Mouse (Mus musculus): ENCODE results near the gene Igbp1. TPM values are rescaled to one million over a fixed set of nuclear protein-coding genes. Genes with fewer than 3 reads are reported as not detected.

Gene Igbp1
- polyA plus RNA-seq (2016; fragmentation: Nextera tagmentation; extraction: Ambion mirVana) = 19.0 and 21.0 TPM in 2 replicates

DNA sequence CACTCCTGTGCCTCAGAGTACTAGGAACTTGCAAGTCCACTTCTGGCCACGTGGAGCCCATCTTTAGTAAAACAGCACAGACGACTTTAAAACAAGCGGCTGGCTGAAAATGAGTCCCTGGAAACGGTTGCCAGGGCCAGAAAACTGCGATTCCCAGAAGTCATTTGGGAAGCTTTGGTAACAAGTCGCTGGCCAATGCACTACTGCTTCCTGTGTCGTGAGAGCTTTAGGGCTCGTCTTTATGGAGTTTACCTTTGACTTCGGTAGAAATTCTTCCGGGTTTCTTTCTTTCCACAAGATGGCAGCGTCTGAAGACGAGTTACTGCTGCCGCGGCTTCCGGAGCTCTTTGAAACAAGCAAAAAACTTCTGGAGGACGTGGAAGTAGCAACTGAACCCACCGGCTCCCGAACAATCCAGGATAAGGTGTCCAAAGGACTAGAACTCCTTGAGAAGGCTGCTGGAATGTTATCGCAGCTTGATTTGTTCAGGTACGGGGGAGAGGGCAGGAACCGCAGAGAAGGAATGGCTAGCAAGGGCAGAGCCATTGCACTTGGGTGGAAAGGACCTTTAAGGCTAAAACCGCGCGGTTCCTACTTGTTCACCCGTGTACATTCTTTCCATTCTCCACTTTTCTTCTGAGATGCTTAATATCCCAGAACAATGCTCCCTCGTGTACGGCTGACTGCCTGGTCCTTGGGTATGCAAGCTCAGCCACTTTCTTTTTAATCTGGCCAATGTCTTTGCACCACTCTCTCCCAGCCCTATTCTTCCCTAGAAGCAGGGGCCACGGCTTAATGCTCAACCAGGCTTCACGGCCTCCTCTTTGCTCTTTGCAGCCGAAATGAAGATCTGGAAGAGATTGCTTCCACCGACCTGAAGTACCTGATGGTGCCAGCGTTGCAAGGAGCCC, at the start of gene Igbp1:
Gene Igbp1 (plus strand): TSS at position 224 of the 911 bp plus-strand sequence.
- Histone ChIP-seq H3K9ac (peak within 1 kb of the TSS; percentile 71), H3K36me3 (peaks cover 13% of the 10 kb centered on the region; the same call in 1 of the 2 replicates), H3K27me3 (replicated peaks) (no peaks in the 10 kb centered on the region; the same call in 1 of the 2 replicates), H3K4me3 (peak within 1 kb of the TSS; percentile 68), H3K4me2 (peak within 1 kb of the TSS; percentile 68), H3K9me3 (replicated peaks) (no peaks in the 10 kb centered on the region), H3K4me1 (peaks cover 5% of the 10 kb centered on the region; the same call in 1 of the 2 replicates), H3K27ac (no peak within 1 kb of the TSS)
- ATAC-seq = peak; percentile 91
- WGBS (ENCODE audit: insufficient replicate concordance) = 7% methylated on average over 32 of the region's 32 CpGs

DNA sequence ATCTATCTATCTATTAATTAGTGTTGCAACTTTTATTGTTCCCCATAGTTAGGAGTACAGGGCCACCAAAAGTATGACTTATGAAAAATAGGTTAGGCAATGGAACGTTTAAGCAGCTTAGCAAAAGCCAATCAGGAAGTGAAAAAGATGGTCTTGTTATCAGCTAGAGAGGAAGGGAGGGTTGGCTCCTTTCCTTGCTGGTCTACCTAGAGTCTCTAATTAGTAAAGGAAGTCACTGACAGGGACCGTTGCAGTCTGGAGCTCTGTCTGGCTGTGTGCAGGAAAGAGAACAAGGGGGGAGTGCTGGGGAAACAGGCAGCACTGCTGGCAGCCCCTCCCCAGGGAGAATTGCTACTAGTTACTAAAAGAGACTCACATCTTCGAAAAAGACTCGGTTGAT, 26.0 kb upstream of the Igbp1 start:
- Histone ChIP-seq H3K36me3 (no peaks in the 10 kb centered on the region), H3K4me2 (no peak overlapping the region), H3K9me3 (replicated peaks) (no peaks in the 10 kb centered on the region), H3K4me1 (no peaks in the 10 kb centered on the region), H3K4me3 (no peak overlapping the region), H3K27ac (no peak overlapping the region), H3K27me3 (replicated peaks) (peaks cover 26% of the 10 kb centered on the region), H3K9ac (no peak overlapping the region)
- ATAC-seq = no peak
- WGBS (ENCODE audit: insufficient replicate concordance) = 20% methylated on average over 4 of the region's 4 CpGs

DNA sequence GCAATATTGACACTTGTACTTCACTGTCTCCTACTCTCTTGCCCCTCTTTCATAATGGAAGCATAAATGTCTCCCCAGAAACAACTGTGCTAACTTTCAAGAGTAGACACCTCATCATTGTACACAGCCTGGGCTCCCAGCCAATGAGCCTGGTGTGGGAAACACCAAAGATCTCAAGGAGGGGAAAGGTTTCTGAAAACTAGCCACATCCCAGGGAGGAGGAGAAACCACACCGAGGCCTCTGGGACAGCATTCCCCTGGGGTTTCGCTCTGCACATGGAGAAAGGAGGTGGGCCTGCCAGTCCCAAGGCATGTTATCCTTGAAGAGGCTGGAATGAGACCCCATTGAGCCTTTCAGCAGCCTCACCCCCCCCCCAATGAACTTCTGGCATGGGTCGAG, 24.0 kb upstream of the Igbp1 start:
- Histone ChIP-seq H3K27ac (no peak overlapping the region), H3K4me2 (no peak overlapping the region), H3K36me3 (no peaks in the 10 kb centered on the region), H3K4me1 (0 out of 2 replicates have a peak, but pooled peaks cover 2% of the 10 kb centered on the region), H3K4me3 (no peak overlapping the region), H3K9ac (no peak overlapping the region), H3K9me3 (replicated peaks) (no peaks in the 10 kb centered on the region), H3K27me3 (replicated peaks) (peaks cover 33% of the 10 kb centered on the region)
- no peak for ATAC-seq
- 67% methylated on average over 3 of the region's 3 CpGs for WGBS (ENCODE audit: insufficient replicate concordance)

DNA sequence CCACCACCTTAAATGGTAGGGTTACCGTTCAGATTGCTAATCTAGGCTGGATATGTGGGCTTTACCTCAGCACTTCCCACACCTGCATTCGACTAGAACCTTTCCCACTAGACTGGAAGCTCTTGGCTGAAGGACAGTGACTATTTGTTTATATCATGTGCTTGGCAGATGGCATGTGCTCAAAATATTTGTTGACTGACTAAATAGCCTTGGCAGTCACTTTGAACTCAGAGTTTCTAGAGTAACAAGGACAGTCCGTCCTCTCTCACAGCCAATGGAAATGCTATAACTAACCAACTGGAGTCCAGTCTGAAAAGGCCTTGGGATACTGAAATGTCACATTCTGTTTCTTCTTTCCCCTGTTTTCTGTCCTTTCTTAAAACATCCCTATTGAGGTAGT, 22.6 kb upstream of the Igbp1 start:
- H3K27me3 ChIP-seq (replicated peaks) = peaks cover 42% of the 10 kb centered on the region
- no peaks in the 10 kb centered on the region for H3K36me3 ChIP-seq
- H3K4me3 ChIP-seq = no peak overlapping the region
- WGBS (ENCODE audit: insufficient replicate concordance) = 73% methylated on average over 3 of the region's 3 CpGs
- no peak for ATAC-seq
- no peak overlapping the region for H3K27ac ChIP-seq
- peaks cover 11% of the 10 kb centered on the region for H3K4me1 ChIP-seq
- H3K4me2 ChIP-seq = no peak overlapping the region
- H3K9ac ChIP-seq = no peak overlapping the region
- H3K9me3 ChIP-seq (replicated peaks) = no peaks in the 10 kb centered on the region

DNA sequence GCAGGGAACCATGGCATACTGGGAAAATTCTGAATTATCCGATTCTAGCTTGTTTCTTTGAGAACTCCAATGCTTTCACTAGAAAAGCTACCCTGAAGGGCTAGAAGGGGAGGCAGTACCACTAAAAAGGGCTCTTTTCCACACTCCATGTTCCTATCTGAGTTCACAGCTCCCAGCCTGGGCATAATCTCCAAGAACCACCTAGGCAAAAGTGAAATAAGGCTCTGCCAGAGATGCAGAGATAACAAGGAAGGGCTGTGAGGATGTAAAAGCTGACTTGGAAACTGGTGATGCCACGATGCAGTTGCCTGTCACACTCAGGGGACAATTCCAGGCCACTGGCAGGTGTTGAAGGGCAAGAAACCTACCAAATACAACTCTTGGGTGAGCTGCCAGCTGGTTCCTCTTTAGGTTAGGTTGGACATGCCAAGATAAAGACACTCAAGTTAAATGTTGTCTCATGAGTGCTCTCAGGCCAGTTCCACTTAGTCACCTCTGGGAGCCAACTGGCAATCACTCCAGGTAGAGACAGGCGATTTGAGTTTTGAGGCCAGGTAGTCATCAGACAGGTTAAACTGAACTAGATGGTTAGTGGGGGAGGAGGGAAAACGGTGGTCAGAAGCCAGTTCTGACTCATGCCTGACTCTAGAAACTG, 18.4 kb upstream of the Igbp1 start:
- peaks cover 11% of the 10 kb centered on the region for H3K4me1 ChIP-seq
- H3K4me3 ChIP-seq = no peak overlapping the region
- 44% methylated on average over 4 of the region's 4 CpGs for WGBS (ENCODE audit: insufficient replicate concordance)
- no peaks in the 10 kb centered on the region for H3K36me3 ChIP-seq
- no peak overlapping the region for H3K9ac ChIP-seq
- no peak overlapping the region for H3K27ac ChIP-seq
- no peaks in the 10 kb centered on the region for H3K9me3 ChIP-seq (replicated peaks)
- H3K27me3 ChIP-seq (replicated peaks) = peaks cover 31% of the 10 kb centered on the region
- H3K4me2 ChIP-seq = no peak overlapping the region
- ATAC-seq = peak; percentile 80

DNA sequence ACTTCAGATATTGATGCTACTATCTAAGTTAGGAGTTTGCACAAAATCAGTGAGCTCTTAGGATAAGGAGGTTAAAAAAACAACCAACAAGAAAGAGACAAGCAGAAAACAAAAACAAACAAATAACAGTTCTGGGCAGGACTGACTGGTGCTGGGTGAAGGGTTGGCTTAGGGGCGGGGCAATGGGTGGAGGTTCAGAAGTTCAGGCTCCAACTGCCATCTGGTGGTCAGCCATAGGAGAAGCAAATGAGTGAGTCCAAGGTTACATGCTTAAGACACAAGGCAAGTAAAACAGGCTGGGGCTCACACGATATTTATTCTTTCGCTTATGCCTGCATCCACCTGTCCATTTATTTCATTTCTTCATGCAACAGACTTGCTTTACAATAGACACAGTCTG, 13.8 kb upstream of the Igbp1 start:
- H3K9me3 ChIP-seq (replicated peaks) = no peaks in the 10 kb centered on the region
- H3K4me3 ChIP-seq = no peak overlapping the region
- peaks cover 7% of the 10 kb centered on the region for H3K4me1 ChIP-seq
- H3K36me3 ChIP-seq = no peaks in the 10 kb centered on the region
- peaks cover 12% of the 10 kb centered on the region; the same call in 1 of the 2 replicates for H3K27me3 ChIP-seq (replicated peaks)
- ATAC-seq = peak; percentile 77
- WGBS (ENCODE audit: insufficient replicate concordance) = 32% methylated on average over 3 of the region's 3 CpGs
- H3K9ac ChIP-seq = no peak overlapping the region
- no peak overlapping the region for H3K27ac ChIP-seq
- no peak overlapping the region for H3K4me2 ChIP-seq

DNA sequence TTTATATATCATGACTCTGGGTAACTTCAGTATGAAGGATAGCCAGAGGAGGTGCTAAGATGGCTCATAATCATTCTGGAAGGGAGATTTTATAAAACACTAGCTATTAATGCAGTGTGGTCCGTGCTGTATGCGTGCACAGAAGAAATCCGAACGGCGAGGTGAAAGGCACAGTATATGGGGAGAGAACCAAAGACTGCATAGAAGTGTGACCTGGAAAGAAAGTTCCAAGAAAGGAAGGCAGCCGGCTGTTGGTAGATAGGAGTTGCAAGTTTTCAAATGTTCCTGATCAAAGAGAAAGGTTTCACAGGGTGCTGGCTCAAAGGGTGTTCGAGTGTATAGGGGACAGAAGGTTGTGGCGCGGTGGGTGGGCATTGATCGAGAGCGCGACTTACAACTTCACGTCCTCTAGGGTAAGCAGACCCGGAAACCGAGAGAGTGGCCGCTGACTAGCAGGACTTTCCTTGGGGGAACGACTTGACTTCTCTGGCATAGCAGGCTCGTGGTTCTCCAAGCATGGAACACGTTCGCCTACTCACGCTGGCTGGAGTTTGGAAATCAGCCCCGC, 507 bp upstream of the Igbp1 start:
- no peaks in the 10 kb centered on the region for H3K9me3 ChIP-seq (replicated peaks)
- H3K36me3 ChIP-seq = peaks cover 6% of the 10 kb centered on the region; the same call in 1 of the 2 replicates
- H3K27me3 ChIP-seq (replicated peaks) = no peaks in the 10 kb centered on the region
- ATAC-seq = peak; percentile 77
- peak overlapping the region; percentile 68 for H3K4me3 ChIP-seq
- peak overlapping the region; percentile 68 for H3K4me2 ChIP-seq
- peaks cover 5% of the 10 kb centered on the region; the same call in 1 of the 2 replicates for H3K4me1 ChIP-seq
- H3K9ac ChIP-seq = peak overlapping the region; percentile 71
- H3K27ac ChIP-seq = no peak overlapping the region
- WGBS (ENCODE audit: insufficient replicate concordance) = 11% methylated on average over 22 of the region's 22 CpGs

DNA sequence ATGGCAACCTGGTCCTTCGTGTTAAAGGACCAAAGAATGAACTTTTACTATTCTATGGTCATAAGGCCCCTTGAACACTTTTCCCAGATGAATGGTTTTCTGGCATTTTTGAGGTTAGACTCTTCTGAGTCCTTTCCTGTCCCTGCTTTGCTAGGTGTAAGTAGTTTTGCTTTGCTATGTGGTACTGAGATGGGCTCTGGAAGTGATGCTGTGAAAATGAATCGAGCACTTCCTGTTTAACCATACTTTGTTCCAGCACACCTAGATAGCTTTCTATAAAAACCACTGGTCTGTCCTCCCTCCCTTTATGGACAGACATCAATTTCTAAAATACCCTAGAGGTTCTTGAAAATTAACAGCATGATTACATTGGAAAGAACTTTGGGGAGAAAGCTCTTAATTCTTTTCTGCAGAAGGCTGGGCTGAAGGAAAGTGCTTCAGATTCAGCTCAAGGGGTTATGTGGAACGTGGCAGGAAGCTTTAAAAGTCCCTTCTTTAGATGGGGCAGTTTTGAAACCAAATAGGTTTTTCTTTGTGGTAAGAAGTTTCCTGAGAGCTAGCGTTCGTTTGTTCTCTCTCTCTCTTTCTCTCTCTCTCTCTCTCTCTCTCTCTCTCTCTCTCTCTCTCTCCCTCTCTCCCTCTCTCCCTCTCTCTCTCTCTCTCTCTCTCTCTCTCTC, 10.2 kb downstream of the Igbp1 start:
- no peaks in the 10 kb centered on the region for H3K4me1 ChIP-seq
- no peak overlapping the region for H3K27ac ChIP-seq

DNA sequence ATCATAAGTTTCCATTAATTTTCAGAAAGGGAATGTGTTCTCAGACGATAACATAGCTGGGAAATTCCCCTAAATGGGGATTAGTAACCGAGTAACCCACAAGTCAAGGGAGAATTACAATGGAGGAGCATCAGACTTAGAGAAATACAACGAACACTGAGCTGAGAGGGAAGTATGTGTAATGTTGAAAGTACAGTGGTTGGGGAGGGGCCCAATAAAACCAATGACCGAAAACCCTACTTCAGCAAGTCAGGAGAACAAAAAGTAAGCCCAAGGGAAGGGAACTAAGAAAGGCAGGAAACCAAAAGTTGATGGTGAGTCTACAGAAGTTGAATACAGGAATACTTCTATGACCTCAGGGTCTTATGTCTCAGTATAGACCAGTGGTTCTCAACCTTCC, 14.1 kb downstream of the Igbp1 start:
- Histone ChIP-seq H3K36me3 (peaks cover 28% of the 10 kb centered on the region), H3K4me3 (no peak overlapping the region), H3K9ac (no peak overlapping the region), H3K27ac (no peak overlapping the region), H3K4me1 (no peaks in the 10 kb centered on the region), H3K9me3 (replicated peaks) (no peaks in the 10 kb centered on the region), H3K27me3 (replicated peaks) (no peaks in the 10 kb centered on the region), H3K4me2 (no peak overlapping the region)
- 78% methylated on average over 4 of the region's 4 CpGs for WGBS (ENCODE audit: insufficient replicate concordance)
- ATAC-seq = no peak

More for the DNA sequence above, 10.2 kb downstream of the Igbp1 start:
- Histone ChIP-seq H3K4me3 (no peak overlapping the region), H3K36me3 (peaks cover 28% of the 10 kb centered on the region), H3K9ac (no peak overlapping the region), H3K27me3 (replicated peaks) (no peaks in the 10 kb centered on the region), H3K9me3 (replicated peaks) (no peaks in the 10 kb centered on the region), H3K4me2 (no peak overlapping the region)
- ATAC-seq = no peak
- WGBS (ENCODE audit: insufficient replicate concordance) = 68% methylated on average over 5 of the region's 5 CpGs

DNA sequence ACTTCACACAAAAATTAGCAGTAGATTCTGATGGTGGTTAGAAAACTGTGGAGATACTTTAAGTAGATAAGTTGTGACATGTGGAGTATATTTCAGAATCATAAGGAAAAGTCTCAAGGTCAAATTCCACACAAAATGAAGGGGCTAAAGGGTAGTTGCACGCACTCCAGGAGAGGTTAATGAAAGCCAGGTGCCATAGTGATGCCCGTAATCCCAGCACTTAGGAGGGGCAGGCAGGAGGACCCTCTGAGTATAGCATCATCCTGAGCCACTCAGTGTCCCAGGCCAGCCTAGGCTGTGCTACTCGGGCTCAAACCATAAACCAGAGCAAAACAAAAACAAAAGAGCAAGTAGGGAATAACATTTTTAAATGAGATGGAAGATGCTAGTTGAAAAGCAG, 15.8 kb downstream of the Igbp1 start:
- Histone ChIP-seq H3K36me3 (peaks cover 26% of the 10 kb centered on the region), H3K9me3 (replicated peaks) (no peaks in the 10 kb centered on the region), H3K4me2 (no peak overlapping the region), H3K4me3 (no peak overlapping the region), H3K9ac (no peak overlapping the region), H3K4me1 (no peaks in the 10 kb centered on the region), H3K27me3 (replicated peaks) (no peaks in the 10 kb centered on the region), H3K27ac (no peak overlapping the region)
- ATAC-seq = no peak
- WGBS (ENCODE audit: insufficient replicate concordance) = 83% methylated on average over 3 of the region's 3 CpGs

DNA sequence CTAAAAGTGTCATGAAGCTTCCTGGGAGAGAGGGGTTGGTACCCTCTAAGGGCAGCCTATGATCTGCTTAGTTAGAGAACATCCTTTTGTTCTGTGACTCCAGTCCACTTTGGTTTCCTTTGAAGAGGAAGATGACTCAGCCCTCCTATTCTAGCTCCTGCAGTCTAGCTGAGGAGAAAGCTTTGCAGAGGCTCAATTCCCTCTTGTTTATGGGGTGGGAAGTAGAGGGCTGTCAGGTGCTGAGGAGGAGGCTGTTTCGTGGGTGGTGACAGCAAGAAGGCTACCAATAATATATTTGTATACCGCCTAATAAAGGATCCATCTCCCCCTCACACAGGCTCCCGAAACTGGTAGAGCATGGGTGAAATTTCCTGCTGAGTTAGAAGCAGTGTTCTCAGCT, 22.6 kb downstream of the Igbp1 start:
- no peaks in the 10 kb centered on the region for H3K9me3 ChIP-seq (replicated peaks)
- H3K9ac ChIP-seq = no peak overlapping the region
- no peaks in the 10 kb centered on the region for H3K4me1 ChIP-seq
- 78% methylated on average over 3 of the region's 3 CpGs for WGBS (ENCODE audit: insufficient replicate concordance)
- no peak for ATAC-seq
- H3K4me3 ChIP-seq = no peak overlapping the region
- H3K27me3 ChIP-seq (replicated peaks) = peaks cover 6% of the 10 kb centered on the region; the same call in 1 of the 2 replicates
- no peak overlapping the region for H3K4me2 ChIP-seq
- H3K27ac ChIP-seq = no peak overlapping the region
- peaks cover 24% of the 10 kb centered on the region; the same call in 1 of the 2 replicates for H3K36me3 ChIP-seq
